Mouse (Mus musculus): ENCODE data around the gene Lrrc75b.

DNA sequence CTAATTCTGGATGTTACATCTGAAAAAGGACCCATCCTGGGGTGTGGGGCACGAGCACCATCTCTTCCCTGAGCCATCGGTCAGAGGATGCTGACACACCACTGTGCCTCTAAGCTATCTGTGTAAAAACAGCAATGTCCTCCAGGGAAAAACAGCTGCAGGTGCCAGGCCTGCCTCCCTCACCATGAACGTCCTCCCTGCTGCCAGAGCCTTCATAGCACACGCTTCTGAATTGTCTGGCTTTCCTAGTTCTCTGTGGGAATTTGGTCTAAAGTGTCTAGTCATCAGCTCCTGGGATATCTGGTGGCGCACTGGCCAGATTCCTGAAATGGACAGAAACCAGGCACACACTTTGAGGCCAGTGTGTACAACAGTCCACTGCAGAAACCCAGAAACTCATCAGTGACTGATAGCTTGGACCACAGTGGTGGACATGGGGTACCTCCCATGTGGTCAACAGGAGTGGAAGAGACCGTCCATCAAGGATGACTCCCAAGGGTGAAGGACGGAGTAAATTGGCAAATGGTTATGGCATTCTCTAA, 40.1 kb upstream of the Lrrc75b start:
- TF ChIP-seq POLR2A (IDR thresholded peaks at IDR 0.05; ENCODE audit: control insufficient read depth in 1 of 2, insufficient read depth in 1 of 2, low read depth in 1 of 2, low read length in 2 of 2, poor library complexity in 1 of 2): no peak
- no peak for TF ChIP-seq GABPA (IDR thresholded peaks at IDR 0.05; ENCODE audit: low read depth, low read length)
- TF ChIP-seq CTCF (IDR thresholded peaks at IDR 0.05 in 2 of 3, conservative IDR thresholded peaks at IDR 0.05 in 1 of 3; ENCODE audit: control insufficient read depth in 1 of 3, insufficient read depth in 1 of 3, low read depth in 2 of 3, low read length in 3 of 3, poor library complexity in 1 of 3, severe bottlenecking in 1 of 3): no peak
- no peak for TF ChIP-seq NELFE (IDR thresholded peaks at IDR 0.05; ENCODE audit: low read depth, low read length)
- TF ChIP-seq SIN3A (IDR thresholded peaks at IDR 0.05; ENCODE audit: low read length): no peak
- TF ChIP-seq POLR2AphosphoS2 (IDR thresholded peaks at IDR 0.05; ENCODE audit: low read length): no peak
